Mouse (Mus musculus): Measurements from ENCODE around the gene Rab3gap1. TPM values are rescaled to one million over a fixed set of nuclear protein-coding genes. Genes with fewer than 3 reads are reported as not detected.

Rab3gap1 gene
- polyA plus RNA-seq, 1 experiment = 13.3 TPM

- 61% methylated on average over 1 of the region's 1 CpGs for WGBS
- TF ChIP-seq POLR2A (IDR thresholded peaks at IDR 0.05; ENCODE audit: borderline replicate concordance, control insufficient read depth, low read depth, low read length) (no peak), CTCF (IDR thresholded peaks at IDR 0.05; ENCODE audit: control insufficient read depth, insufficient read depth, low read length) (no peak)
- no peaks in the 10 kb centered on the region for H3K4me1 ChIP-seq (ENCODE audit: control insufficient read depth, insufficient read depth, low read length)
- H3K4me3 ChIP-seq (replicated peaks; ENCODE audit: control insufficient read depth, low read depth, low read length) = no peak overlapping the region
- no peak overlapping the region for H3K27ac ChIP-seq (ENCODE audit: control insufficient read depth, insufficient read depth, low read depth, low read length, poor library complexity)
These were observed 30.8 kb downstream of the Rab3gap1 start for GRCm38 (mm10) chr1:127899401-127899800.

GRCm38 (mm10) chr1:127904774-127905385 lies 36.3 kb downstream of the Rab3gap1 start:
- 92% methylated on average over 2 of the region's 2 CpGs for WGBS
- no peak overlapping the region for H3K27ac ChIP-seq (ENCODE audit: control insufficient read depth, insufficient read depth, low read depth, low read length, poor library complexity)
- no peak for TF ChIP-seq CTCF (IDR thresholded peaks at IDR 0.05; ENCODE audit: control insufficient read depth, insufficient read depth, low read length)
- TF ChIP-seq POLR2A (IDR thresholded peaks at IDR 0.05; ENCODE audit: borderline replicate concordance, control insufficient read depth, low read depth, low read length) = no peak
- H3K4me3 ChIP-seq (replicated peaks; ENCODE audit: control insufficient read depth, low read depth, low read length) = no peak overlapping the region
- H3K4me1 ChIP-seq (ENCODE audit: control insufficient read depth, insufficient read depth, low read length) = no peaks in the 10 kb centered on the region

GRCm38 (mm10) chr1:127913116-127913515 lies 44.5 kb downstream of the Rab3gap1 start:
- TF ChIP-seq CTCF (IDR thresholded peaks at IDR 0.05; ENCODE audit: control insufficient read depth, insufficient read depth, low read length) (no peak), POLR2A (IDR thresholded peaks at IDR 0.05; ENCODE audit: borderline replicate concordance, control insufficient read depth, low read depth, low read length) (no peak)
- no peak overlapping the region for H3K4me3 ChIP-seq (replicated peaks; ENCODE audit: control insufficient read depth, low read depth, low read length)
- WGBS = 85% methylated on average over 4 of the region's 4 CpGs
- no peaks in the 10 kb centered on the region for H3K4me1 ChIP-seq (ENCODE audit: control insufficient read depth, insufficient read depth, low read length)
- H3K27ac ChIP-seq (ENCODE audit: control insufficient read depth, insufficient read depth, low read depth, low read length, poor library complexity) = no peak overlapping the region

GRCm38 (mm10) chr1:127915316-127915715 lies 46.7 kb downstream of the Rab3gap1 start:
- Histone ChIP-seq H3K27ac (ENCODE audit: control insufficient read depth, insufficient read depth, low read depth, low read length, poor library complexity) (no peak overlapping the region), H3K4me3 (replicated peaks; ENCODE audit: control insufficient read depth, low read depth, low read length) (no peak overlapping the region), H3K4me1 (ENCODE audit: control insufficient read depth, insufficient read depth, low read length) (no peaks in the 10 kb centered on the region)
- no peak for TF ChIP-seq CTCF (IDR thresholded peaks at IDR 0.05; ENCODE audit: control insufficient read depth, insufficient read depth, low read length)
- no peak for TF ChIP-seq POLR2A (IDR thresholded peaks at IDR 0.05; ENCODE audit: borderline replicate concordance, control insufficient read depth, low read depth, low read length)
- 86% methylated on average over 6 of the region's 6 CpGs for WGBS

GRCm38 (mm10) chr1:127915802-127916201 lies 47.2 kb downstream of the Rab3gap1 start:
- WGBS = 81% methylated on average over 1 of the region's 1 CpGs
- TF ChIP-seq POLR2A (IDR thresholded peaks at IDR 0.05; ENCODE audit: borderline replicate concordance, control insufficient read depth, low read depth, low read length) (no peak), CTCF (IDR thresholded peaks at IDR 0.05; ENCODE audit: control insufficient read depth, insufficient read depth, low read length) (no peak)
- no peak overlapping the region for H3K27ac ChIP-seq (ENCODE audit: control insufficient read depth, insufficient read depth, low read depth, low read length, poor library complexity)

GRCm38 (mm10) chr1:127933405-127933804 lies 64.8 kb downstream of the Rab3gap1 start:
- Histone ChIP-seq H3K4me1 (ENCODE audit: control insufficient read depth, insufficient read depth, low read length) (no peaks in the 10 kb centered on the region), H3K4me3 (replicated peaks; ENCODE audit: control insufficient read depth, low read depth, low read length) (no peak overlapping the region), H3K27ac (ENCODE audit: control insufficient read depth, insufficient read depth, low read depth, low read length, poor library complexity) (no peak overlapping the region)
- 69% methylated on average over 2 of the region's 2 CpGs for WGBS
- no peak for TF ChIP-seq CTCF (IDR thresholded peaks at IDR 0.05; ENCODE audit: control insufficient read depth, insufficient read depth, low read length)
- TF ChIP-seq POLR2A (IDR thresholded peaks at IDR 0.05; ENCODE audit: borderline replicate concordance, control insufficient read depth, low read depth, low read length) = no peak

More at GRCm38 (mm10) chr1:127915802-127916201, 47.2 kb downstream of the Rab3gap1 start:
- Histone ChIP-seq H3K4me3 (replicated peaks; ENCODE audit: control insufficient read depth, low read depth, low read length) (no peak overlapping the region), H3K4me1 (ENCODE audit: control insufficient read depth, insufficient read depth, low read length) (no peaks in the 10 kb centered on the region)

GRCm38 (mm10) chr1:127934322-127934721 lies 65.7 kb downstream of the Rab3gap1 start:
- TF ChIP-seq POLR2A (IDR thresholded peaks at IDR 0.05; ENCODE audit: borderline replicate concordance, control insufficient read depth, low read depth, low read length) = no peak
- TF ChIP-seq CTCF (IDR thresholded peaks at IDR 0.05; ENCODE audit: control insufficient read depth, insufficient read depth, low read length) = no peak
- Histone ChIP-seq H3K27ac (ENCODE audit: control insufficient read depth, insufficient read depth, low read depth, low read length, poor library complexity) (no peak overlapping the region), H3K4me1 (ENCODE audit: control insufficient read depth, insufficient read depth, low read length) (no peaks in the 10 kb centered on the region), H3K4me3 (replicated peaks; ENCODE audit: control insufficient read depth, low read depth, low read length) (no peak overlapping the region)
- WGBS = 96% methylated on average over 5 of the region's 5 CpGs

GRCm38 (mm10) chr1:127937277-127937676 lies 68.7 kb downstream of the Rab3gap1 start:
- H3K4me1 ChIP-seq (ENCODE audit: control insufficient read depth, insufficient read depth, low read length) = no peaks in the 10 kb centered on the region
- H3K27ac ChIP-seq (ENCODE audit: control insufficient read depth, insufficient read depth, low read depth, low read length, poor library complexity) = no peak overlapping the region
- no peak overlapping the region for H3K4me3 ChIP-seq (replicated peaks; ENCODE audit: control insufficient read depth, low read depth, low read length)
- 89% methylated on average over 8 of the region's 8 CpGs for WGBS
- TF ChIP-seq POLR2A (IDR thresholded peaks at IDR 0.05; ENCODE audit: borderline replicate concordance, control insufficient read depth, low read depth, low read length) (no peak), CTCF (IDR thresholded peaks at IDR 0.05; ENCODE audit: control insufficient read depth, insufficient read depth, low read length) (no peak)

GRCm38 (mm10) chr1:127942231-127942630 lies 73.7 kb downstream of the Rab3gap1 start:
- 93% methylated on average over 10 of the region's 10 CpGs for whole genome bisulfite sequencing
- Histone ChIP-seq H3K4me1 (ENCODE audit: control insufficient read depth, insufficient read depth, low read length) (no peaks in the 10 kb centered on the region), H3K4me3 (replicated peaks; ENCODE audit: control insufficient read depth, low read depth, low read length) (no peak overlapping the region), H3K27ac (ENCODE audit: control insufficient read depth, insufficient read depth, low read depth, low read length, poor library complexity) (no peak overlapping the region)
- no peak for TF ChIP-seq CTCF (IDR thresholded peaks at IDR 0.05; ENCODE audit: control insufficient read depth, insufficient read depth, low read length)
- no peak for TF ChIP-seq POLR2A (IDR thresholded peaks at IDR 0.05; ENCODE audit: borderline replicate concordance, control insufficient read depth, low read depth, low read length)
